Mouse (Mus musculus) splenic B cell, adult 2 months (primary cell): ENCODE measurements around the gene Clec4d.
"Not testable (repeated sequence)": the region's sequence is repeated elsewhere in the genome, so short reads cannot be mapped to it uniquely, and the experiment has no call there.

Source experiments
- DNase-seq: peaks from one replicate; pipeline ENCODE4 v3.0.0-alpha.2; 2011; ENCODE audit warnings: low read depth, low spot score
- H3K27me3 ChIP-seq: 2 replicates; pipeline ENCODE4 v1.6.1; 2012; ENCODE audit warnings: mild to moderate bottlenecking, low read length, moderate library complexity, mixed read lengths; ENCODE audit not compliant: control insufficient read depth, poor library complexity, insufficient read depth, severe bottlenecking
- H3K36me3 ChIP-seq: 2 replicates; pipeline ENCODE4 v1.6.1; 2012; ENCODE audit warnings: mild to moderate bottlenecking, low read length, moderate library complexity, mixed read lengths; ENCODE audit not compliant: control insufficient read depth, poor library complexity, insufficient read depth, severe bottlenecking

Gene Clec4d

GRCm38 (mm10) chr6:123261555-123262161, at the start of gene Clec4d:
Gene Clec4d (plus strand): TSS chr6:123262111.
- no peak for DNase-seq
- no peaks in the 10 kb centered on the region for H3K36me3 ChIP-seq
- H3K27me3 ChIP-seq = no peaks in the 10 kb centered on the region; the same call in 1 of the 2 replicates

- Histone ChIP-seq H3K36me3 (no peaks in the 10 kb centered on the region), H3K27me3 (no peaks in the 10 kb centered on the region)
- peak; percentile 1 for DNase-seq
Measured at GRCm38 (mm10) chr6:123227519-123228166, 34.3 kb upstream of the Clec4d start.

- H3K36me3 ChIP-seq = no peaks in the 10 kb centered on the region
- no peak for DNase-seq
- no peaks in the 10 kb centered on the region for H3K27me3 ChIP-seq
Measured at GRCm38 (mm10) chr6:123229644-123230043, 32.3 kb upstream of the Clec4d start, which contains the start of gene Clec4n. Gene Clec4n (plus strand): TSS chr6:123229843.

- H3K27me3 ChIP-seq = no peaks in the 10 kb centered on the region
- no peaks in the 10 kb centered on the region for H3K36me3 ChIP-seq
- no peak for DNase-seq
Measured at GRCm38 (mm10) chr6:123231149-123231548, 30.8 kb upstream of the Clec4d start.

- no peak for DNase-seq
- Histone ChIP-seq H3K27me3 (no peaks in the 10 kb centered on the region), H3K36me3 (no peaks in the 10 kb centered on the region)
Measured at GRCm38 (mm10) chr6:123237582-123237981, 24.3 kb upstream of the Clec4d start.

- DNase-seq = no peak
- Histone ChIP-seq H3K36me3 (no peaks in the 10 kb centered on the region), H3K27me3 (no peaks in the 10 kb centered on the region)
Measured at GRCm38 (mm10) chr6:123244201-123244600, 17.7 kb upstream of the Clec4d start.

- not testable (repeated sequence) for H3K27me3 ChIP-seq, DNase-seq, H3K36me3 ChIP-seq
Measured at GRCm38 (mm10) chr6:123248862-123249261, 13.0 kb upstream of the Clec4d start.

GRCm38 (mm10) chr6:123252735-123253134, 9.2 kb upstream of the Clec4d start:
- no peak for DNase-seq
- H3K36me3 ChIP-seq = no peaks in the 10 kb centered on the region
- H3K27me3 ChIP-seq = no peaks in the 10 kb centered on the region

GRCm38 (mm10) chr6:123258946-123259345, 3.0 kb upstream of the Clec4d start:
- Histone ChIP-seq H3K36me3 (no peaks in the 10 kb centered on the region), H3K27me3 (no peaks in the 10 kb centered on the region)
- no peak for DNase-seq

- DNase-seq = no peak
Measured at GRCm38 (mm10) chr6:123259889-123260603, 1.9 kb upstream of the Clec4d start.

GRCm38 (mm10) chr6:123260868-123261267, 1.0 kb upstream of the Clec4d start:
- no peaks in the 10 kb centered on the region for H3K27me3 ChIP-seq
- no peak for DNase-seq
- no peaks in the 10 kb centered on the region for H3K36me3 ChIP-seq

More at GRCm38 (mm10) chr6:123259889-123260603, 1.9 kb upstream of the Clec4d start:
- H3K27me3 ChIP-seq = no peaks in the 10 kb centered on the region
- H3K36me3 ChIP-seq = no peaks in the 10 kb centered on the region

- Histone ChIP-seq H3K27me3 (no peaks in the 10 kb centered on the region; the same call in 1 of the 2 replicates), H3K36me3 (no peaks in the 10 kb centered on the region)
- no peak for DNase-seq
Measured at GRCm38 (mm10) chr6:123264194-123264593, 2.3 kb downstream of the Clec4d start.

GRCm38 (mm10) chr6:123265809-123266208, 3.9 kb downstream of the Clec4d start:
- H3K36me3 ChIP-seq = no peaks in the 10 kb centered on the region
- no peak for DNase-seq
- H3K27me3 ChIP-seq = no peaks in the 10 kb centered on the region; the same call in 1 of the 2 replicates

- no peak for DNase-seq
- Histone ChIP-seq H3K27me3 (no peaks in the 10 kb centered on the region; the same call in 1 of the 2 replicates), H3K36me3 (no peaks in the 10 kb centered on the region)
Measured at GRCm38 (mm10) chr6:123266945-123267344, 5.0 kb downstream of the Clec4d start.

- no peak for DNase-seq
- Histone ChIP-seq H3K36me3 (no peaks in the 10 kb centered on the region), H3K27me3 (no peaks in the 10 kb centered on the region)
Measured at GRCm38 (mm10) chr6:123279443-123279842, 17.5 kb downstream of the Clec4d start.
